Mouse (Mus musculus): ENCODE data around the gene Lage3.
"Not testable (repeated sequence)": the region's sequence is repeated elsewhere in the genome, so short reads cannot be mapped to it uniquely, and the experiment has no call there.

Gene Lage3

DNA sequence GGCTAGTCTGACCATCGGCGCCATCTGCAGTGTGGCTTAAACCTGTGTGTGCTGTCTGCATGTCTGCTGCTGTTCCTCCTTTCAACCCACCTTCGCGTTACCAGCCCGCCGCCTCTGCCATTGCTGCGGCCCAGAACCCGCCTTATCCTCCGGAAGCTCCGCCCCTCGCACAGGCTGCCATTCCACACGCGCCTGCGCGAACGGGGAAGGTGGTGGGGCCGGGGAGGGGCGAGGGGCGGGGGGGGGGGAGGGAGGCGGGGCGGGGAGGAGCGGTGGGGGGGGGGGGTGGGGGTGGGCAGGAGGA, at the start of gene Lage3:
Gene Lage3 (minus strand): TSS at position 152 of the 304 bp plus-strand sequence.
- DNase-seq = peak; percentile 80 to 85

DNA sequence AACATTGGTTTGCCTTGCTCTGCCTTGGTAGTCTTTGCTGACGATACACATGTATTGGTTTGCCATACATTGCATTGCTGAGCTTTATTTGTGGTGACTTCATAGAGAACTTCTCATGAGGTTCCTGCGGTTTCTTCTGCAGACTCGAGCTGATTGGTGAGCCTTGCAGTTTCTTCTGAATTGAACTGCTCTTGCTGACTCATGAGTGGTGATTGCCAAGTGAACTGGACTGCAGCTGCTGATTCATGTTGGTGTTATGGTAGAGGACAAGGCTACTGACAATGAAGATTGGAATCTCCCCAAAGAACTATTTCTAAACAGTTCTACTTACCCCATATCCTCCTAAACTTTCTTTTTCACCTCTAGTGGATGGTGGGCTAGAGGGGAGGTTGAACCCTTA, 46.7 kb upstream of the Lage3 start:
- DNase-seq = no peak

DNA sequence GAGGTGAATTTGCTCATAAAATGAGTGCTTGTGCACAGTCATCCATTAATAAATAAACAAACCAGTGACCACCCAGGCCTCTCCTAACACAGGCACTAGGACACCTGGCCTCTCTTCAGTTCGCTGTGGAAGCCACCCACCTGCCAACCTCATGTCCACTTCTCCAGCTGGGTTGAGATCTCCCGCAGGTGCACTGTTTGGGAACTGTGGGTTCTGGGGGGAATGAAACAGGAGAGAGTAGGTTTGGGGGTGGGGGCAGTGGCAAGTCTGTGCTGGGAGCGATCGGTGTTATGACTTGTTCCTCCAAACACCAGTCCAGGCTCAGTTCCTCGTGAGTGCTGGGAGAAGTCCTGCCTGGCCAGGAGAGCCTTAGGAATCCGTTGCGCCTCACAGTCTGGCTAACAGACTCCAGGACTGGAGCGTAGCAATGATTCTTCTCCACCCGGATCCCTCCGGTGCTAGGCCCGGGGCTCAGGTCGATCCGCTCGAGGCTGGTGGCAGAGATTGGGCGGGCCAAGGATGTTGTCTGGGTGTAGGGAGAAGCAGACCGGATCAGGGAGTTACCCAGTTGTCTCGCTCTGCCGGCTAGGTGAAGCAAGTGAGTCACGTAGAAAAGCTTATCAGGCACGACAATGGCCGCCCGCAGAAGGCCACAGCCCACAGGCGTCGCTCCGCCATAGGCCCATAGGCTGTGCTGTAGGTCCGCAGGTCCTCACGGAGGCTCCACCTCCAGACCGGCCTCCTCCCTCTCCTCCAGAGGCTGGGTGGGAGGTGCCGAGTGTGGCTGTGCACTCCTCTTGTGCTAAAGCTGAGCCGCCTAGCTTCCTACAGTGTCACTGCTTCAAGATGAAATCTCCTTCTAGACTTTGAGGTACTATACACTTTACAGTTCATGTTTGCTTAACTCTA, 39.4 kb upstream of the Lage3 start, which contains the start of the genes Fam3a and Ikbkg:
Gene Fam3a (minus strand): TSS at position 738 of the 909 bp plus-strand sequence.
Gene Ikbkg (plus strand): TSS at position 756 of the 909 bp plus-strand sequence.
- peak; percentile 90 to 93 for DNase-seq

DNA sequence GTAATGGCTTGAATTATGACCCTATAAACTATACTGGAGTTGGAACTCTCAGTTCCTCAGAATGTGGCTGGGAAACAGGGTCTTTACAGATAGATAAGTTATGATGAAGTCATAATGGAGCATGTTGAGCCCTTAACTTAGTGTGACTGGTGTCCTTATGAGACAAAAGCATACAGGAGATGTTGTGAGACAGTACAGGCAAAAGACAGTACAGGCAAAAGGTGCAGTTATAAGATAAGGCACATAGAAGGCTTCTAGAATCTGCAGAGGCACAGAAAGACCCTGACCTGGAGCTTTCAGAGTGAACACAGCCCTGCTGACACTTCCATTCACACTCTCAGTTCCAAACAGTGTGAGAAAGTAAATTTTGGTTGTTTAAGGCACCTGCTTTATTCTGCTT, 34.7 kb upstream of the Lage3 start:
- DNase-seq = no peak

DNA sequence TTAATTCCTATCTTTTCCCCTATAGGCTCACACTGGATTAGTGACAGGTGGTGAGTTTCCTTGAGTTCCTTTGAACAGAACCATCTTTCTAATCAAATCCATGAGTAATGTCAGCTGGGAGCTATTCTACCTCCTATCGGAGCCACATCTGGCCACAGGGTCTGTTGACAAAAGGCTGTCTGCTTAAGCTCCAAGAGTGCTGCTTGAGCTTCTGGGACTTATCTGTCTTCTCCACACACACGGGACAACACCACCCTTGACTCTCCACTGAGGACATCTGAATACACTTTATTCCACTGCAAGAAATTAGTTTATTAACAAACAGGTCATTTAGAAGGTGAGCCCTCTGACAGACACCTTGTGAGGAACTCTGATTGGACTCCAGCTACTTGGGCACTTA, 31.0 kb upstream of the Lage3 start:
- DNase-seq = no peak

DNA sequence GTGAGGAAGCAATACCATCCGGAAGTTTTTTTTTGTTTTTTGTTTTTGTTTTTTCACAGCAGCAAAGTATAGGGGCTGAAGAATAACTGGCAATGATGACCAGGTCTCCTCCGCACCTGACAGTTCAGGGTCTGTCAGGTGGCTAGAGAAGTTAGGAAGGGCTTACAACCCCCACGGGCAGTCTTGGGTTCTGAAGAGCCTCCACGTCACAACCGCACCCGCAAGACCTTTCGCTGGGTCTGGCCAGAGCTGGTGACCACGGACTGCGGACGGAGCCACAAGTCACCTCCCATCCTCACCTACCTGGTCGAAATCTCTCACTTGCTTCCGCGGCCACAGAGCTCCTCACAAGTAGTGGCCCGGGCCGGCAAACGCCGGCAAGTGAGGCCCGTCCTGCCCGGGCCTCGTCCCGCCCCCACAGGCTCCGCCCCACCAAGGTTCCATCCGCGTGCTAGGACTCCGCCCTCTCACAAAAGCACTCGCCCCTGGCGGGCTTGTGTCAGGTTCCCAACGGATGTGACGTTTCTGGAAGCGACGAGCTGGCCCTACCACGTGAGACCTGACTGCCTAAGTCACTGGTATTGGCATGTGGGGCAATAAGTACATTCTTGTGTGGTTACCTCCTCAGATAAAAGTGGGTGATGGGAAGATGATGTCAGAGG, 19.6 kb upstream of the Lage3 start, which contains the start of the genes Ubl4a and Slc10a3:
Gene Ubl4a (minus strand): TSS at position 331 of the 662 bp plus-strand sequence.
Gene Slc10a3 (minus strand): TSS at position 462 of the 662 bp plus-strand sequence.
- peak; percentile 91 to 94 for DNase-seq

DNA sequence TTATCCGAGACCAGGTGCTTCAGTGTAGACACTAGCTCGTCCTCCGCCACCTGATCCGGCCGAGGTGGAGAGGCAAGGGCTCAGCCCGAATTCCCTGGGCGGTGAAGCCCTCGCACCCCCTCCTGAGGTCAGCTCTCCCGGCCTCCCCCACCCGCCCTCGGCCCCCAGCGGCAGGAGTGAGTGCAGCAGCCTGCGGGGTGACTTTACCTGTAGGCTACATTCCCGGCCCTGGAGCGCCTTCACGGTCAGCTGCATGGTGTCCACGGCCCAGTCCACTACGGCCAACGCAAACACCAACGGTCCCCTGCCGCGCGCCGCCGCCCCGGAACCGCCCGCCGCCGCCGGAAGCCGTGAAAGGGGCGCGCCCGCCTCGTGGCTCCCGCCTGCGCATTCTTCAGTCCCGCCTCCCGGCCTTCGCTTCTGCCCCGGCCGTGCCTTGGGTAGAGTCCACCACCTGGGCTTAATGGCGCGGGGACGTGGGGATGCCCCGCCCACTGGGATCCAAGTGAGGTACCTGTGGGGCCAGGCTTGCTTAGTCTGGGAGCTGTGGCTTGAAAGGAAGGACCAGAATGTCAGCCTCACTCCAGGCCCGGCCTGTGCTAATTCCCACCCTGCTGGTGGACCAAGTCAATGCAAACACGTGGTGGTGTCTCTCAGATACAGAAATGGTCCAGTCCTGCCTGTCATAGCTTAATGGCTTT, 14.9 kb upstream of the Lage3 start:
- peak; percentile 76 to 77 for DNase-seq

DNA sequence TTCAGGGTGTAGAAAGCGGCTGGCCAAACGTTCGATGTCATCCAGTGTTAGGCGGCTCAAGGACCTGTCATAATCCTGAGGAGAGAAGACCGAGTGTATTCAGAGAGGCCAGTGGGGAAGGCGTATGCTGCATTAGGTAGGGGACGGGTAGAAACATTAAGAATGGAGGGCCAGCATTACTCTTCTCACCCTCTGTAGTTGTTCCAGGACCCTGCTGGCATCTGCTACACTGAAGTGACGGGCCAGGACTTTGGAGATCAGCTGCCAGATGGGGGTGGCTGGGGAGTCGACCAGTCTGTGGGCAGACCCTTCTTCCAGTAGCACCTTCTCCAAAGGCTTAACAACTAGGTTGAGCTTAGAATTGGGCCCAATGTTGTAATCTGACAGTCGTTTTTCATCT, 14.1 kb upstream of the Lage3 start:
- no peak for DNase-seq

DNA sequence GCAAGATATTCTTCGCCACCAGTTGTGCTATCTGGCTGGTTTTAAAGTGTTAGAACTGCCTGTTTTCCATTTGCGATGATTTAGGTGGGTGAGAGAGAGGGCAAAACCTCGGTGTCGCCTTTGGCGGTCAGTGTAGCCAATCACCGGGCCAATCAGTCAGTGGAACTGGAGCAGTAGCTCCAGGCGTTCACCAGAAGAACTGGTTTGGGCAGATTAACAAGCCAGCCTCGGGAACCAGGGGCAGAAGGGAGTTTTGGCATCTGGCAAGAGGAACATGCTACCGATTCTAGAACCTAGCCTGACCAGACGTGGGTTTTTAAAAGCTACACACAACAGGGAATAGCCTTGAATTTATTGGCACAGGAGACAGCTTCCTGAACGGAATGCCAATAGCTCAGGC, 5.8 kb upstream of the Lage3 start:
- DNase-seq = peak; percentile 32 to 67

DNA sequence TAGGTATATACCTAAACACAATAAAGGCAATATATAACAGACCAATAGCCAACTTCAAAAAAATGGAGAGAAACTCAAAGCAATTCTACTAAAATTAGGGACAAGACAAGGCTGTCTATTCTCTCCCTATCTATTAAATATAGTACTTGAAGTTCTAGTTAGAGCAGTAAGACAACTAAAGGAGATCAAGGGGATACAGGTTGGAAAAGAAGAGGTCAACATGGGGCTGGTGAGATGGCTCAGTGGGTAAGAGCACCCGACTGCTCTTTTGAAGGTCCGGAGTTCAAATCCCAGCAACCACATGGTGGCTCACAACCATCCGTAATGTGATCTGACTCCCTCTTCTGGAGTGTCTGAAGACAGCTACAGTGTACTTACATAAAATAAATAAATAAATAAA, 3.7 kb upstream of the Lage3 start:
- not testable (repeated sequence) for DNase-seq

DNA sequence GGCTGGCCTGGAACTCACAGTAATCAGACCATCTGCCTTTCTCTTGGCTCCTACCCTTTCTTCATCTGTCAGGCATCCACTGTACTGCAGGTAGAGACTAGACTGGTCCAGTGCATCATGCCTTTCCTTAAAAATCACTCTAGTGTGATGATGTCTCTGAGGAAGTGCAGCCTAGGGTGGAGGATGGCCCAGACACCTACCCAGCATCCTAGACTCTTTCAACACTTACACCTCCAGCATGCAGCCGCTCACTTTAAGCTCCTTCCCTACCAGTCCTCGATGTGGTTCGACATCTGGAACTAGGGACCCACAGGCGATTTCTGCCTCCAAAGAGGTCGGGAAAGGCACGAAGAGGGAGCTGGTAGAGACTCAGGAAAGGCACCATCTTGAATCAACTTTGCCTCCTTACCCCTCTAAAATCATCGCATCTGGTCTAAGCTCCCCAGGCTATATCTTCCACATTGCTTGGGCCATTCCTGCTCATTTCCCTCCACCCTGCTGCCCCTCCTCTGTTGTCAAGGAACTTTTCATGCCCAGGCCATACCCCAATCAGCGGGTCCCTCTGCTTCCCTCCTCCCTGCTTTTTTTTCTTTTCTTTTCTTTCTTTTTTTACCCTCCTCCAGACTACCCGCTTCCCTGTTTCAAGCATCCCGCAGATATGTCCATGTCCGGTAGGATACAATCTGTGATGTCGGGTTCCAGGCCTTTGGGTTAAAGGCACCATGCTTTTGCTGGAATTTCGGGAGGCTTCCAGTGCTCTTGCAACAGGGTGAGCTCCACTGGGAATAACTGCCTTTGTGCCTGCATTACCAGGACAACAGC, 562 bp downstream of the Lage3 start:
- DNase-seq = no peak

DNA sequence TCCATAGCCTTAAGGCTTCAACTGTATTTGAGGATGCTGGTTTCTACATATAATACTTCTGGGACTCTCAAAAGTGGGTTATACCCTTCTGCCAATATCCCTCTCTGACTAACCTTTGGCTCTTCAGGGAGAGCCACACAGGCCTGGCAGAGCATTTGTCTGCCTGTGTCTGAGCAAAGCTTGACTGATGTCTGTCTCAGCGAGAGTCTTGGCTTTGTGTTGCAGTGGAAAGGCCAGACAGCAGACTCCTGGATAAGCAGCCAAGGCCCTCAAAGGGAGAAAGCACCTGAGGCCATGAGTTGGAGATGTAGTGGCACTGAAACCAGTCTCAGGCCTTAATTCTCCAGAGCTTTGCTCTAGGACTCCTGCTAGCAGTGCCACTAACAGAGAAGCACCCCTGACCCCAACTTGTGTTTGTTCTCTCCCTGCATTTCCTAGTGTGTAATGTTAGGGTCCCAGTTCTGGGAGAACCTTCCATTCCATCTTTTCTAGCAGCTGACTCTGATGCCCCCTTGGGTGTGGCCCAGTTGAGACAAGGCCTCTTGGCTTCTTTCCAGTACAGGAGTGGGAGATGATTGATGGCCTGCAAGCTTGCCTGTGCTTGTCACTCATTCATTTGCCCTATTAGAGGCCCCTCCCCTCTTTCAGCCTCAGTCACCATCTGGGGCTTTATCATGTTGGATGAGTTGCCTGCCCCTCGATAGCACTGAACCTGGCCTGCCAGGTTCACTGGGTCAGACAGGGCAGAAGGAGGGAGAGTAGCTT, 23.1 kb downstream of the Lage3 start:
- DNase-seq = no peak

DNA sequence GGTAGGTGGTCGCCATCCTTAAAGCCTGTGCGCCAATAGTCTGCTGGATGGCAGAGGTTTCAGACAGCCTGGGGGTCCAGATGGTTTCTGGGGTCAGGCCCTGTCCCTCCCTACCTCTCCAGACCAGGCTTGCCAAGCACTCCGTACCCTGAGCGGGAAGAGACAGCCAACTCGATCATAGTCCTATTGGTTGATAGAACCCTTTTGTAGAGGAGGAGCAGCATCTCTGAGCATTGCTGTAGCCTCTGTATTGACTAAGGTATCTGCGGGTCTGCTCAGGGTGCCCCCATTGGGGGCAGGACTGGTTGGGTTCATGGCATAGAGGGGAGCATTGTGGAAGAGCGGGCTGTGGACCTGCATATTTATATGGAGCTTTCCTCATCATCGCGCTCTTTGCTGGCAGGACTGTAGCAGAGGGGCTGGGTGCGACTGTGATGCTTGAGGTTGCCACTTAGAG, 24.2 kb downstream of the Lage3 start:
- no peak for DNase-seq

DNA sequence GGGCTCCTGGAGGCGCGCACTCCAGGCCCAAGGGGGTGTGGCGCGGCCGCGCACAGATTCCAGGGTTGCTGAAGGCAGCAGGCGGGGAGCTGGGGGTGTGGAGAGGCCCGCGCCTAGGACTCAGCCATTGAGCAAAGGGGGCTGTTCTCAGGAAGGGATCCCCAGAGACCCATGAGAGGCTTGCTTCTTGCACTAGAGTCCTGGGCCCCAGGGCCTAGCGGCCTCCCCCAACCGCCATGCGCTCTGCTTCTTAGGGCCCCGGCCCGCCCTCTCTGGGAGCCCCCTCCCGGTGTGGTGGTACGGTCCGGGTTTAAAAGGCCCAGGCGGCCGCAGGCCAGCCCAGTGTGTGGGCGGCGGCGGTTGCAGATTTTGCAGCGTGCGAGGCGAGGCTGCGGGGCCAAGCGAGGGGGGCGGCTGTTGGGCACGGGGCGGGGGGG, 24.7 kb downstream of the Lage3 start, which contains the start of gene Plxna3:
Gene Plxna3 (plus strand): TSS at position 342 of the 437 bp plus-strand sequence.
- peak; percentile 63 to 73 for DNase-seq

DNA sequence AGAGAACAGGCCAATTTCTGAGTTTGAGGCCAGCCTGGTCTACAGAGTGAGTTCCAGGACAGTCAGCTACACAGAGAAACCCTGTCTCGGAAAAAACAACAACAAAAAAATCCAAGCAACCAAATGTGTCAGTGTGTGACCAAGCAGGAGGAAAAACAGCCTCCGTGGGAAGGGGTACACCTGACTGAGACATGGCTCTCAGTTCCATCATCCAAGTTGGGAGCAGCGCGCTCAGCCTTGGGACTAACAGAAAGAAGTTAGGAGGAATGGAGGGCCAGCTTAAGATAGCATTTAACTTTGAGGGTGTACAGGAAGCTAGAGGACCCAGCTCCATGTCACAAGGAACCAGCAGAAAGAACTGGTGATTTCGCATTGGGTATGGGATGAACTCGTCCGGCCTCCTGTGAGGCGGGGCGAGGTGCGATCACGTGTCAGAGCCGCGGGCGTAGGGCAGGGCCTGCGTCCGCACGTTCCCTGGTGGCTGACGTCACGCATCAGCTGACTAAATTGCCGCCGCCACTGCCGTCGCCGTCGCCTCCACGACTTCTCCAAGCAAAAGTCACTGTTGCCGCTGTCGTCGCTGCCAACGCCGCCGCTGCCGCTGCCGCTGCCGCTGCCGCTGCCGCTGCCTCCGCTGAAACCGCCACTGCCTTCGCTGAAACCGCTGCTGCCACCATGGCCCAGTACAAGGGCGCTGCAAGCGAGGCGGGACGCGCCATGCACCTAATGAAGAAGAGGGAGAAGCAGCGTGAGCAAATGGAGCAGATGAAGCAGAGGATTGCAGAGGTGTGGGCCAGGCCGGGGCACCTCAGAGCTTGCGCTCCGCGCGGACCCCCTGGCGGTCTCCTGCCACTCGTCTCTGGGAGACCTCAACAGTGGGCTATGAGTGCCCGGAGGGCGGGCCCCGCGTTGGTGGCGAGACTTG, 40.6 kb downstream of the Lage3 start, which contains the start of gene Fam50a:
Gene Fam50a (plus strand): TSS at position 494 of the 925 bp plus-strand sequence.
- DNase-seq = peak; percentile 91

DNA sequence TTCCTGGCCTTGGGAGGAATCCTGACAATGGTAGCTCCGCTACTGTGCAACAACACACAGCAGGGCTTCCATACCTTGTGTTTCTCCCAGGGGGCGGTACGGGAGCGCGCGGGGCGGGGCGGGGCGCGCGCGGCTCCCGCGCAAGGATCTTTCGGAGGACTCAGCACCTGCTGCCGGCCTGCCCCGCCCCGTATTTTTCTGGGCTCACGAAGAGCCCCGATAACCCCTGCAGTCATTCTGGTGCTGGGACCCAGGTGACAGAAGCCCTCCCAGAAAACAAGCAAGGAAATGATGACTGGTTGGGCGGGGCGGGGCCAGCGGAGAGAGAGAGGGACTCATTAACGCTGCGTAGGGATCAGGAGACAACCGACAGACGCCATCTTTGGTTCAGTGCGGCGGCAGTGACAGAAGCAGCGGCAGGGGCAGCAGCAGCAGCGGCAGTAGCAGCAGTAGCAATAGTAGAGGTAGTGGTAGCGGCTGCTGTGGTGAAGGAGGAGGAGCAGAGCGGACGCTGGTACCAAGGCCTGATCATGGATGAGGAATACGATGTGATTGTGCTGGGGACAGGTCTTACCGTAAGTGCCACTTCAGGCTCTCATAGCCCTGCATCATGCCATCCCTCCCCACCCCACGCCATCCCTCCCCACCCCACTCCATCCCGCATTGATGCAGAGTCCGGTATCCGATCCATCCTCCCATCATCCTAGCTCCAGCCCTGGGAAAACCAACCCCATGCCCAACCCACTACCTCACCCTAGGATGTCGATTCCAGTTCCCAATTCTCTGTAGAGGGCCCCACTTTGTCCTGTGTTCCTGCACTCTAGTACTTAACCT, 48.3 kb downstream of the Lage3 start, which contains the start of gene Gdi1:
Gene Gdi1 (plus strand): TSS at position 132 of the 834 bp plus-strand sequence.
- DNase-seq = peak; percentile 68 to 71
